Mouse (Mus musculus): ENCODE data around the gene Snd1. TPM values are rescaled to one million over a fixed set of nuclear protein-coding genes. Genes with fewer than 3 reads are reported as not detected.
A peak's percentile ranks its signal among the peaks of the same experiment; 100 is the strongest.

Gene Snd1
- polyA plus RNA-seq, 1 experiment from 2014 or later = 113 TPM

- H3K9ac ChIP-seq (replicated peaks; ENCODE audit: low read depth, low read length) = no peak overlapping the region
- H3K4me3 ChIP-seq (ENCODE audit: low read depth, low read length) = no peak overlapping the region
- H3K4me1 ChIP-seq (ENCODE audit: control insufficient read depth, insufficient read depth, low read length) = 0 out of 2 replicates have a peak, but pooled peaks cover 3% of the 10 kb centered on the region
- H3K27ac ChIP-seq (ENCODE audit: low read length) = no peak overlapping the region
- no peak overlapping the region for H3K4me2 ChIP-seq (replicated peaks; ENCODE audit: low read depth, low read length)
- WGBS = 68% methylated on average over 9 of the region's 9 CpGs
- no peak for ATAC-seq (ENCODE audit: insufficient number of reproducible peaks, insufficient read depth, low FRiP score, low read depth)
- peaks cover 14% of the 10 kb centered on the region for H3K27me3 ChIP-seq (ENCODE audit: control insufficient read depth, insufficient read depth, low read length)
- H3K9me3 ChIP-seq (ENCODE audit: control insufficient read depth, low read depth, low read length) = no peaks in the 10 kb centered on the region
- H3K36me3 ChIP-seq (ENCODE audit: control insufficient read depth, insufficient read depth, low read length) = no peaks in the 10 kb centered on the region
Measured at GRCm38 (mm10) chr6:28826689-28827389, 351.9 kb downstream of the Snd1 start.

- Histone ChIP-seq H3K36me3 (ENCODE audit: control insufficient read depth, insufficient read depth, low read length) (no peaks in the 10 kb centered on the region), H3K27me3 (ENCODE audit: control insufficient read depth, insufficient read depth, low read length) (peaks cover 14% of the 10 kb centered on the region), H3K9ac (replicated peaks; ENCODE audit: low read depth, low read length) (no peak overlapping the region), H3K27ac (ENCODE audit: low read length) (no peak overlapping the region), H3K9me3 (ENCODE audit: control insufficient read depth, low read depth, low read length) (no peaks in the 10 kb centered on the region), H3K4me3 (ENCODE audit: low read depth, low read length) (no peak overlapping the region), H3K4me1 (ENCODE audit: control insufficient read depth, insufficient read depth, low read length) (0 out of 2 replicates have a peak, but pooled peaks cover 3% of the 10 kb centered on the region), H3K4me2 (replicated peaks; ENCODE audit: low read depth, low read length) (no peak overlapping the region)
- WGBS = 50% methylated on average over 3 of the region's 3 CpGs
- no peak for ATAC-seq (ENCODE audit: insufficient number of reproducible peaks, insufficient read depth, low FRiP score, low read depth)
Measured at GRCm38 (mm10) chr6:28827565-28827964, 352.6 kb downstream of the Snd1 start.

- no peak for ATAC-seq (ENCODE audit: insufficient number of reproducible peaks, insufficient read depth, low FRiP score, low read depth)
- Histone ChIP-seq H3K27me3 (ENCODE audit: control insufficient read depth, insufficient read depth, low read length) (peaks cover 14% of the 10 kb centered on the region), H3K9ac (replicated peaks; ENCODE audit: low read depth, low read length) (no peak overlapping the region), H3K4me1 (ENCODE audit: control insufficient read depth, insufficient read depth, low read length) (0 out of 2 replicates have a peak, but pooled peaks cover 3% of the 10 kb centered on the region), H3K27ac (ENCODE audit: low read length) (no peak overlapping the region), H3K4me3 (ENCODE audit: low read depth, low read length) (no peak overlapping the region), H3K36me3 (ENCODE audit: control insufficient read depth, insufficient read depth, low read length) (no peaks in the 10 kb centered on the region), H3K4me2 (replicated peaks; ENCODE audit: low read depth, low read length) (no peak overlapping the region), H3K9me3 (ENCODE audit: control insufficient read depth, low read depth, low read length) (no peaks in the 10 kb centered on the region)
- WGBS = 36% methylated on average over 6 of the region's 6 CpGs
Measured at GRCm38 (mm10) chr6:28828593-28828992, 353.7 kb downstream of the Snd1 start.

- 90% methylated on average over 12 of the region's 12 CpGs for WGBS
Measured at GRCm38 (mm10) chr6:28830306-28830705, 355.4 kb downstream of the Snd1 start.

GRCm38 (mm10) chr6:28831011-28831853 lies 356.3 kb downstream of the Snd1 start, which contains the start of gene Lrrc4:
Gene Lrrc4 (minus strand): TSS chr6:28831747.
- 0 out of 2 replicates have a peak, but pooled peaks cover 3% of the 10 kb centered on the region for H3K4me1 ChIP-seq (ENCODE audit: control insufficient read depth, insufficient read depth, low read length)
- no peaks in the 10 kb centered on the region for H3K9me3 ChIP-seq (ENCODE audit: control insufficient read depth, low read depth, low read length)
- peak within 1 kb of the TSS; percentile 61 for H3K4me3 ChIP-seq (ENCODE audit: low read depth, low read length)
- peak within 1 kb of the TSS; percentile 36; the same call in 1 of the 2 replicates for H3K9ac ChIP-seq (replicated peaks; ENCODE audit: low read depth, low read length)
- WGBS = 37% methylated on average over 27 of the region's 27 CpGs
- peak within 1 kb of the TSS; percentile 100 for H3K4me2 ChIP-seq (replicated peaks; ENCODE audit: low read depth, low read length)
- H3K27me3 ChIP-seq (ENCODE audit: control insufficient read depth, insufficient read depth, low read length) = peaks cover 14% of the 10 kb centered on the region
- no peak within 1 kb of the TSS for H3K27ac ChIP-seq (ENCODE audit: low read length)
- H3K36me3 ChIP-seq (ENCODE audit: control insufficient read depth, insufficient read depth, low read length) = no peaks in the 10 kb centered on the region
- ATAC-seq (ENCODE audit: insufficient number of reproducible peaks, insufficient read depth, low FRiP score, low read depth) = no peak

More at GRCm38 (mm10) chr6:28830306-28830705, 355.4 kb downstream of the Snd1 start:
- H3K36me3 ChIP-seq (ENCODE audit: control insufficient read depth, insufficient read depth, low read length) = no peaks in the 10 kb centered on the region
- no peak for ATAC-seq (ENCODE audit: insufficient number of reproducible peaks, insufficient read depth, low FRiP score, low read depth)
- 0 out of 2 replicates have a peak, but pooled peaks cover 3% of the 10 kb centered on the region for H3K4me1 ChIP-seq (ENCODE audit: control insufficient read depth, insufficient read depth, low read length)
- H3K27ac ChIP-seq (ENCODE audit: low read length) = no peak overlapping the region
- H3K4me3 ChIP-seq (ENCODE audit: low read depth, low read length) = no peak overlapping the region
- H3K4me2 ChIP-seq (replicated peaks; ENCODE audit: low read depth, low read length) = no peak overlapping the region
- H3K27me3 ChIP-seq (ENCODE audit: control insufficient read depth, insufficient read depth, low read length) = peaks cover 14% of the 10 kb centered on the region
- H3K9me3 ChIP-seq (ENCODE audit: control insufficient read depth, low read depth, low read length) = no peaks in the 10 kb centered on the region
- no peak overlapping the region for H3K9ac ChIP-seq (replicated peaks; ENCODE audit: low read depth, low read length)

- WGBS = 1% methylated on average over 74 of the region's 82 CpGs
- no peaks in the 10 kb centered on the region for H3K9me3 ChIP-seq (ENCODE audit: control insufficient read depth, low read depth, low read length)
- peaks cover 14% of the 10 kb centered on the region for H3K27me3 ChIP-seq (ENCODE audit: control insufficient read depth, insufficient read depth, low read length)
- H3K4me1 ChIP-seq (ENCODE audit: control insufficient read depth, insufficient read depth, low read length) = 0 out of 2 replicates have a peak, but pooled peaks cover 1% of the 10 kb centered on the region
- peak overlapping the region; percentile 100 for H3K4me2 ChIP-seq (replicated peaks; ENCODE audit: low read depth, low read length)
- no peaks in the 10 kb centered on the region for H3K36me3 ChIP-seq (ENCODE audit: control insufficient read depth, insufficient read depth, low read length)
- peak overlapping the region; percentile 36; the same call in 1 of the 2 replicates for H3K9ac ChIP-seq (replicated peaks; ENCODE audit: low read depth, low read length)
- ATAC-seq (ENCODE audit: insufficient number of reproducible peaks, insufficient read depth, low FRiP score, low read depth) = peak; percentile 67; the same call in 1 of the 2 replicates
- H3K27ac ChIP-seq (ENCODE audit: low read length) = no peak overlapping the region
- peak overlapping the region; percentile 61 for H3K4me3 ChIP-seq (ENCODE audit: low read depth, low read length)
Measured at GRCm38 (mm10) chr6:28831854-28832750, 357.2 kb downstream of the Snd1 start.

GRCm38 (mm10) chr6:28832751-28833291 lies 357.9 kb downstream of the Snd1 start:
- no peak overlapping the region for H3K27ac ChIP-seq (ENCODE audit: low read length)
- peak; percentile 37; the same call in 1 of the 2 replicates for ATAC-seq (ENCODE audit: insufficient number of reproducible peaks, insufficient read depth, low FRiP score, low read depth)
- peaks cover 14% of the 10 kb centered on the region for H3K27me3 ChIP-seq (ENCODE audit: control insufficient read depth, insufficient read depth, low read length)
- H3K4me3 ChIP-seq (ENCODE audit: low read depth, low read length) = peak overlapping the region; percentile 61
- under 1% methylated on average over 53 of the region's 58 CpGs for WGBS
- H3K36me3 ChIP-seq (ENCODE audit: control insufficient read depth, insufficient read depth, low read length) = no peaks in the 10 kb centered on the region
- H3K4me1 ChIP-seq (ENCODE audit: control insufficient read depth, insufficient read depth, low read length) = no peaks in the 10 kb centered on the region
- H3K4me2 ChIP-seq (replicated peaks; ENCODE audit: low read depth, low read length) = peak overlapping the region; percentile 100
- H3K9ac ChIP-seq (replicated peaks; ENCODE audit: low read depth, low read length) = peak overlapping the region; percentile 36; the same call in 1 of the 2 replicates
- no peaks in the 10 kb centered on the region for H3K9me3 ChIP-seq (ENCODE audit: control insufficient read depth, low read depth, low read length)
